Mouse (Mus musculus) layer of hippocampus, postnatal 10 days (tissue): Measurements from ENCODE around the gene Fau. TPM values are rescaled to one million over a fixed set of nuclear protein-coding genes. Genes with fewer than 3 reads are reported as not detected.

ENCODE experiments used
- DNase-seq, 2 experiments: peaks; one replicate each; pipeline ENCODE4 v3.0.0; 2021; ENCODE audit warnings: low spot score in 2 of 2
- total RNA-seq, 2 experiments: library from RNA; stranded (reverse); gene quantifications; 2 replicates each; pipeline ENCODE4 v1.2.3; 2021

Gene Fau
- total RNA-seq, 2 experiments from 2014 or later, result 656 to 785 TPM

GRCm38 (mm10) chr19:6069851-6070250 is 12.2 kb downstream of the Fau start:
- DNase-seq, result no peak

- DNase-seq, result no peak
These were observed 13.1 kb downstream of the Fau start for GRCm38 (mm10) chr19:6070571-6071250.

GRCm38 (mm10) chr19:6071261-6071660 is 13.6 kb downstream of the Fau start:
- no peak for DNase-seq

DNA sequence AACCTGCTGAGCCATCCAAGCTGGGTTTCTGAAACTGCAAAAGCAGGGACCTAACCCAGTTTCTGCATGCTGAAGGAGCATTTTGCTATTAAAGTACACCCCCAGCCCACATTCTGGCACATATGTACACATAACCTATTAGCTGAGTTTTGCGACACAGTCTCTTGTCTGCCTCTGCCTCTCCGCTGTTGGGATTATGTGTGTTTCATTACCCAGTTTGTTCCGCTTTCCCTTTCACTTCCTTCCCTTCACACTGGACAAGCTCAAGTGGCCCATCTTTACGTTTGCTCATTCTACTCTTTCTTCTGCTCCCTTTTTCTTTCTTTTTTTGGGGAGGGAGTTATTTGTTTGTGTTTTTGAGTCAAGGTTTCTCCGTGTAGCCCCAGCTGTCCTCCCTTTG is 16.2 kb downstream of the Fau start:
- DNase-seq, result no peak

GRCm38 (mm10) chr19:6076564-6077393 is 19.1 kb downstream of the Fau start, which contains the start of gene Vps51:
Gene Vps51 (minus strand): TSS chr19:6077231.
- DNase-seq, result peak; percentile 85 to 87

GRCm38 (mm10) chr19:6079983-6080480 is 22.4 kb downstream of the Fau start, which contains the start of gene Tmem262:
Gene Tmem262 (plus strand): TSS chr19:6080033.
- DNase-seq, result no peak

DNA sequence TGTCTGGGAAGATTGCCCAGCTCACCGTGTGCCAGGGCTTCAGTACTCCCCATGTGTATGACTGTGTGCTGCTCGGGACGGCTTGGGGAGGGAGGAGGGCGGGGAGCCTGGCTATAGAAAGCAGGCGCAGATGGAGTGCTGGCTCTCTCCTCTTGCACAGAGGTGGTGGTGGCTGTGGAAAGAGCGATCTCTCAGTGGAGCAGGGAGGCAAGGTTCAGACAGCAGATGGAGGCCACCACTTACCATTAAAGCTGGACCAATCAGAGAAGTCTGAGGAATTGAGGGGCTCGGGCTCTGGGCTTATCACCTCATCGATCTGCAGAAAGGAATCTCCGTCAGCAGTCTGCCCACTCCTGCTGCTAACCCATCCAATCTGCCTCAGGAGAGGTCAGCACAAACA is 24.5 kb downstream of the Fau start, which contains the start of gene Gm28374:
Gm28374 (minus strand) TSS at position 101 of the 400 bp plus-strand sequence.
- no peak for DNase-seq

DNA sequence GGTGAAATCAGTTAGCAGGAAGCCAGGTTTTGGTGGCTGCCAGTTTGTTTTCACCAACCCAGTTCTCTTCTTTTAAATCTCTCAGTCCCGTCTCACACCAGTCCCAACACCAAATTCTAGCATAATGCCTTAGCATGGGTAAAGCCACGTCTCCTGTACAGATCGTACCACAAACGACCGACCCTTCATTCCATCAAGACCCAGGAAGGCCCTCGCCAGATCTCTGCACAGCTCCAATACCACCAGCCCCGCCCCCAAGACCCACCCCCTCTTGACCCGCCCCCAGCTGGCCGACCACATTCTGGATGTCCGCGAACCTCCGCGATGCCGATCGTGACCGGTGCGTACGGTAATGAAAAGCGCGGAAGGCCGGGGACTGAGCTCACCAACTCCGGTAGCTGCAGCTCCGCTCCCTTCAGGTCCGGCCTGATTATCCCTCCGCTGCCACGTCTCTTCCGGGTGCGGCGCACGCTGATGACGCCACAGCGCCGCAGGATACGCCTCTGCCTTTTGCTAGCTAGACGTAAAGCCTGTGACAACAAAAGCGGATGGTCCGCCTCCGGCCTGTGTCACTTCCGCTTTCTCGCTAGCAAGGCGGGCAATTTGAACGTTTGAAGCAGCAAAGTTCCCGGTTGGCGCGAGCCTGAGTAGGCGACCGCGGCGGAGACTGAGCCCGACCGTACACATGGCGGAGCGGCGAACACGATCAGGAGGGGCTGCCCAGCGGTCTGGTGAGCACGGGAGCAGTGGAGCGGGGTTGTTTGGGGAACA is 27.0 kb downstream of the Fau start, which contains the start of the genes Zfpl1 and Cdca5:
Zfpl1 (minus strand) TSS at position 479 of the 771 bp plus-strand sequence.
Cdca5 (plus strand) TSS at position 506 of the 771 bp plus-strand sequence.
- DNase-seq, result peak; percentile 94 to 95

- DNase-seq, result peak; percentile 30 to 45
These were observed 27.8 kb downstream of the Fau start for GRCm38 (mm10) chr19:6085417-6085879.

DNA sequence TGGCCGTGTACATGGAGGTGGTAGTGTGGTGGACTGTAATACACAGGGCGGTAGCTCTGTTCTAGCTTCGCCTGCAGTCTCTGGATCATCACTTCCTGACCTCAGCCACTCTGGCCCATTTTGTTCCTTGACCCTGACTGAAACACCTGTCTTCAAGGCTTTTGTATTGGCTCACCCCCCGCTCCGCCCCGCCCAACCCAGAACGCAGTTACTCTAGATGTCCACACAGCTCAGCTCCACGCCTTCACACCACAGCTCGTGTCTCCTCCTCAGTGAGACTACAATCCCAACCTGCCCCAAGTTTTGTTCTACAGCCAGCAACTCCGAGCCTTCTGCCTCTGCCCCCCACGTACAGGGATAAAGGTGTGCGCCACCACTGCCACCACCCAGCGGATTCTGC is 31.2 kb downstream of the Fau start:
- DNase-seq, result no peak

DNA sequence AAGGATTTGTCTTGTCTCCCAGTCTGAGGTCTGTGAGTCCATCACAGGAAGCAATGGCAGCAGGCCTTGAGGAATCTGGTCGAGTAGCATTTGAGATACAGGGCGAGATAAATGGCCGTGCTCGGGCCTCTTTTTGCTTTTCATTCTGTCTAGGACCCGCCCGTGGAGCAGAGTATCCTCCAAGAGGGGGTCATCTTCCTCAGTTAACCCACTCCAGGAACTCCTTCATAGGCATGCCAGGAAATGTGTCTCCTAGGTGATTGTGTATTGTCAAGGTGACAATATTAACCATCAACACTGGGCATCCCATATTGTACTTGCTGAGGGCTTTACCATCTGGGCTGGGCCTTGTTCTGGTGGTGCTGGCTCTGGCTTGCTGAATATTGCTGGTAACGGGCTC is 36.5 kb downstream of the Fau start, which contains the start of gene AC131692.1:
AC131692.1 (plus strand) TSS at position 301 of the 400 bp plus-strand sequence.
- DNase-seq, result no peak

DNA sequence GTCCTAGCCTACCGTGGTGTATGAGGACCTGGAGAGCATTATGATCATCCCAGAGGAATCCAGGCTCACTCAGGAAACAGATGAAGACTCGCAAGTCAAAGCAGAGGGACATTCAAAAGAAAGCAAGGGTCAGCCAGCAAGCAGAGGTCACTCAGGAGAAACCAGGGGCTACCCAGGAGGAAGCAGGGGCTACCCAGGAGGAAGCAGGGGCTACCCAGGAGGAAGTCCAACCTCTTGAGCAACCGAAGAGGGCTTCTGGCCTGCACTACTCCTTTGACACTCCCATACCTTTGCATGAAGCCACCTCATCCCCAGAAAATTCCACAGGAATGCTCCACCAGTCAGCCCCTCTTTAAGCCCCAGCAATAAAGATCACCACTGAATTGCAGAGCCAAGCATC is 40.2 kb downstream of the Fau start:
- DNase-seq, result no peak

- DNase-seq, result no peak
These were observed 43.5 kb downstream of the Fau start for GRCm38 (mm10) chr19:6101186-6101585.

- DNase-seq, result no peak
These were observed 44.7 kb downstream of the Fau start for GRCm38 (mm10) chr19:6102169-6102853.

DNA sequence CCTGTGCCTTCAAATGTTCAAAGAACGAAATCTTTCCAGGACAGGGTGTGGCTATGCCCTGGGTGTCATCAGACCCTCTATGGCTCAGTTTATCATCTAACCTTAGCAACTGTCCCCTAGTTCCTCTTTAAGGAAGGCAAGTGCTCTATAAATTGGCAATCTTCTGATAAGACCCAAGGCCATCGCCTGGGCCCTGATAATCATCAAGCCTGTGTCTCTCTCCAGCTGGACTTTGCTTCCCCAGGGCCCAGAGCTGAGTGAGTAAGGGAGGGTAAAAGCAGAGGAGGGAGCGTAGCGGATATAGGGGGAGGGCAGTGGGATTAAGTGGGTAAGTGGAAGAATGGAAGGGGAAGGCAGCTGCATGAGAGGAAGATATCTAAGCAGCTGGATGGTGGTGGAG is 46.8 kb downstream of the Fau start:
- no peak for DNase-seq

DNA sequence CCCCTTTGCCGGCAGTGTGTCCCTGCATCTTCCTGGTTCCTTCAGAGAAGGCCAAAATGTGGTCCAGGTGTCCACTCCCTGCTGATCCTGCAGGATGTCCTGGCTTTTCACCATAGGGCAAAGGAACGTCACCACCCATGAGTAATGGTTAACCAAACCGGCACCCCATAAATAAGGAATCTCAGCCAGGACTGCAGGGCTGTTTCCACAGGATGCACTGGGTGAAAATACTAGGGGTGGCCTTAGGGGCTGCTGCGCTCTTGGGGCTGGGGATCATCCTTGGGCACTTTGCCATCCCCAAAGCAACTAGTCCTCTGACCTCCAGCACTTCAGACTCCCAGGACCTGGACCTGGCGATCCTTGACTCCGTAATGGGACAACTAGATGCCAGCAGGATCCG is 47.9 kb downstream of the Fau start, which contains the start of gene Naaladl1:
Naaladl1 (plus strand) TSS at position 197 of the 400 bp plus-strand sequence.
- DNase-seq, result no peak
